Mouse (Mus musculus) liver, embryonic 18 days (tissue): Measurements from ENCODE around the gene Lsr. TPM values are rescaled to one million over a fixed set of nuclear protein-coding genes. Genes with fewer than 3 reads are reported as not detected.

Experiments used
- polyA plus RNA-seq: library from polyadenylated mRNA; depleted of rRNA; stranded (reverse); fragments of >200 nt; gene quantifications from 2 replicates; pipeline ENCODE4 v1.2.3, GENCODE M21; 2012; rRNA removed

The Lsr gene
- 31.7 and 32.1 TPM in 2 replicates for polyA plus RNA-seq

GRCm38 (mm10) chr7:30973251-30973500 is at the start of gene Lsr:
TSS of gene Lsr (minus strand) at chr7:30973464.

GRCm38 (mm10) chr7:30973501-30974289 is 431 bp upstream of the Lsr start, which contains the start of gene Fam187b:
TSS of gene Fam187b (plus strand) at chr7:30973790.

DNA sequence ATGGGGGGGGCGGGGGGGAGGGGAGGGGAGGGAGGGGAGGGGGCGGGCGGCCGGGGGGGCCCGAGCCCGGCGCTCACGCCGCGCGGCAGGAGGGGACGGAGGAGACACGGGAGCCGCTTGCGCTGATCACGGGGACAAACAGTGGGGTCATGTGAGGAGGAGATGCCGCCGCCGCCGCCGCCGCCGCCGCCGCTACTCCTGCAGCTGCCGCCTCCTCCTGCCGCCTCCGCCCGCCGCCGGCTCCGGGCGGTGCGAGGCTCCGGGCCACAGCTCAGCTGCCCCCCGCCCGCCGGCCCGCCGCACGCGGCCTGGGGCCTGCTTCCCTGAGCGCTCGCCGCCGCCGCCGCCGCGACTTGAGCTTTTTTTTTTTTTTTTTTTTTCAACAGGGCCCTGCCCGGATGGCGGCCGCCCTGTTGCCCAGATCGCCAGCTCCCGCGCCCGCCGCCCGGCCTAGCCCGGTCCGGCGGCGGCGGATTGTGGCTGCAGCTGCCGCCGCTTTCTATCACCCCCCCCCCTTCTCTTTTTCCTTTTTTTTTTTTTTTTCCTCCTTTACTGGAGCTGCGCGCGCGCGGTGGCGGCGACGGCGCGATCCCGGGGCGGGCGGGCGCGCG is 16.4 kb downstream of the Lsr start, which contains the start of gene Usf2:
TSS of gene Usf2 (minus strand) at position 48 of the 611 bp plus-strand sequence.

DNA sequence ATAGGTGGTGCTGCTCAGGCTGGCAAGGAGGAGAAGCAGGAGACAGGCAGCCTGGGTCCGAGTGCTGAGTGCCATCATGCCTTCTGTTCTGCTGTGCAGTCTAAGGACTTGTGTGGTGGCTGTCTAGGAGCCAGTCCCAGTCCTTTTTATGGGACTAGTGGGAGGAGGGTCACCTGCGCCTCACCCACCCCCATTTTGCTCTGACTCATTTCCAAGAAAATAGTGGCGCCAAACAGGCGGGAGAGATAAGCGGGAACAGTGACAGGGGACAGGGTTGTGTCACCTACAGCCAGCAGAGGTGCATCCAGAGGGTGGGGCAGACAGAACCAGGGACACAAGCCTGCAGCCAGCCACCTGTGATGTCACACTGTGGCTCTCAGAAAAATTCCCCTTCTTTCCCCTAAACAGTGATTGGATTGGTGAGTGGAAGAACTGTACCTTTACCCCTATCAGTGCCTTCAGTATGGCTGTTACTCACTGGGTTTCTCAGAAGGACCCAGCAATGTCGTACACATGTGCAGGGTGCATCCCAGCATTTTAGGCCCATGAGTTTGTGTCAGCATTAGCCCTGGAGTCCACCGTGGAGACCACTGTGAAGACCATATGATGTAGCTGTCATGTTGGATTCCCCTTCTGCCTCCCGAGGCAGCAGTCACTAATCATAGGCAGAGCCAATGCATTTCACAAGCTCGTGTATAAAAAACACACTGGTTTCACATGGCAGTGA is 29.2 kb downstream of the Lsr start, which contains the start of gene Hamp:
TSS of gene Hamp (minus strand) at position 124 of the 727 bp plus-strand sequence.

DNA sequence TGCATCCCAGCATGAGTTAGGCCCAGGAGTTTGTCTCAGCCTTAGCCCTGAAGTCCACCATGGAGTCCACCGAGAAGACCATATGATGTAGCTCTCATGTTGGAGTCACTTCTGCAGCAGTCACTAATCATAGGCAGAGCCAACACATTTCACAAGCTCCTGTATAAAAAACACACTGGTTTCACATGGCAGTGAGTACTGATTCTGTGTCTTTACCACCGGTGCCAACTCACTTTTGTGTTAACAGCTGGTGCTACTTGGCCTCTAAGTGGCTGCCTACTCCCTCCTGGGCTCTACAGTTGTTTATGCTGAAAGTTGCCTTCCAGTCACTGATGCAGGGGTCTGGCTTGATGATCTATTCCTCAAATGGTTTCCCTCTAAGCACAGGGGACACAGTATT is 48.7 kb downstream of the Lsr start, which contains the start of gene Hamp2:
TSS of gene Hamp2 (minus strand) at position 101 of the 400 bp plus-strand sequence.

DNA sequence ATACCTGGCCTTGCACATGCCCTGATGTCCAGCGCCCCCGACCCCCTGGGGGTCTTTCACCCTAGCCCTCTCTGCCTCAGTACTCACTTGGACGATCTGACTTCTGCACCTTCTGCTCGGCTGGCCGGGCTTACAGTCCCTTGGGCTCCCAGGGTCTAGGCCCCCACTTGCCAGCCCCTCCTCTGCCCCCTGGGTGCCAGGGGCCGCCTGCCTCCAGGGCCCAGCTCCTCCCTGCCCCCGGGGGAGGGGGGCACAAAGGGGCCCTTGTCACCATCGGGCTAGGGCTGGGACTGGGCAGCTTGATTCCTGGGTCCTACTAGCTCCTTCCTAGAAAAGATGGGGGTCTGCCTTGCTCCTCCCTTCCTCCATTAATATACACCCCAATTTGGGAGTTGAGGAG is 58.5 kb downstream of the Lsr start, which contains the start of gene Mag:
TSS of gene Mag (minus strand) at position 142 of the 400 bp plus-strand sequence.

Other genes with a start within 250 kb of the Lsr start
- 82.8 and 85.1 TPM in 2 replicates for gene Tmem147, start 243.9 kb downstream of the Lsr start, polyA plus RNA-seq
- 0.06 TPM in 1 of 2 replicates, not detected in the other for gene Gapdhs, start 229.8 kb downstream of the Lsr start, polyA plus RNA-seq
- 0.99 and 1.0 TPM in 2 replicates for gene Sbsn, start 222.0 kb downstream of the Lsr start, polyA plus RNA-seq
- gene Dmkn, start 209.7 kb downstream of the Lsr start, polyA plus RNA-seq = 1.4 and 1.5 TPM in 2 replicates
- 0.16 and 1.4 TPM in 2 replicates for gene Krtdap, start 185.6 kb downstream of the Lsr start, polyA plus RNA-seq
- gene Ffar2, start 149.7 kb downstream of the Lsr start, polyA plus RNA-seq = 1.4 and 1.7 TPM in 2 replicates
- gene Ffar3, start 117.3 kb downstream of the Lsr start, polyA plus RNA-seq = not detected in 2 replicates
- 0.06 and 0.07 TPM in 2 replicates for gene Ffar1, start 111.9 kb downstream of the Lsr start, polyA plus RNA-seq
- 3.4 and 4.7 TPM in 2 replicates for gene Cd22, start 93.1 kb downstream of the Lsr start, polyA plus RNA-seq
- 0.32 and 0.35 TPM in 2 replicates for gene Mag, start 58.6 kb downstream of the Lsr start, polyA plus RNA-seq
- not detected in 2 replicates for gene Hamp2, start 48.8 kb downstream of the Lsr start, polyA plus RNA-seq
- 30.9 and 57.5 TPM in 2 replicates for gene Hamp, start 29.4 kb downstream of the Lsr start, polyA plus RNA-seq
- gene Usf2, start 16.7 kb downstream of the Lsr start, polyA plus RNA-seq = 47.1 and 50.1 TPM in 2 replicates
- gene Fam187b, start 326 bp upstream of the Lsr start, polyA plus RNA-seq = 4.2 and 4.8 TPM in 2 replicates
- gene Fxyd5, start 69.0 kb upstream of the Lsr start, polyA plus RNA-seq = 21.8 and 22.9 TPM in 2 replicates
- 0.53 and 0.70 TPM in 2 replicates for gene Fxyd7, start 78.0 kb upstream of the Lsr start, polyA plus RNA-seq
- gene Fxyd1, start 83.7 kb upstream of the Lsr start, polyA plus RNA-seq = 186 and 200 TPM in 2 replicates
- gene Lgi4, start 85.9 kb upstream of the Lsr start, polyA plus RNA-seq = 0.21 and 0.23 TPM in 2 replicates
- 0.85 and 1.2 TPM in 2 replicates for gene Fxyd3, start 103.2 kb upstream of the Lsr start, polyA plus RNA-seq
- gene Hpn, start 141.8 kb upstream of the Lsr start, polyA plus RNA-seq = 217 and 233 TPM in 2 replicates
- 2.8 and 3.3 TPM in 2 replicates for gene Scn1b, start 153.5 kb upstream of the Lsr start, polyA plus RNA-seq
- 30.3 and 39.3 TPM in 2 replicates for gene Gramd1a, start 182.4 kb upstream of the Lsr start, polyA plus RNA-seq